Mouse (Mus musculus): Measurements from ENCODE around the gene Epha1. TPM values are rescaled to one million over a fixed set of nuclear protein-coding genes. Genes with fewer than 3 reads are reported as not detected.

The Epha1 gene
- polyA plus RNA-seq, 1 experiment from 2014 or later, result 8.2 TPM

DNA sequence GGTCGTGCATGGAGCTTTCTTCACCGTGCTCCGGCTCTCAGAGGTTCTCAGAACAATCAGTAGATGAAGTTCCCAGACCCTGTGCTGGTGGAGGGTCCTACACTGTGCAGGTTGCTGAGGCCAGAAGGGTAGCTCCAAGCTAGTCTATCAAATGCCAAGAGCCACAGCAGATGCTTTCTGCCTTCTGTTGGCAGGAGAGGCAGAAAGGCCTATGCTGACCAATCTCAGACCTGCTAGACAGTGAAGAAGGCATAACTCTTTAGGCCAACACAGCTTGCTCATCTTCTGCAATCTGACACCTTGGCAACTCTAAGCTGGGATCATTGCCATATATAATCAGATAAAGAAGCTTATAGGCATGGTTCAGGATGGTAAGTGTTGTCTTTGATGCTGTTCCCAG lies 42.9 kb downstream of the Epha1 start:
- H3K36me3 ChIP-seq (ENCODE audit: insufficient read depth, low read length), result no peaks in the 10 kb centered on the region
- H3K4me1 ChIP-seq (ENCODE audit: insufficient read depth, low read length), result 0 out of 2 replicates have a peak, but pooled peaks cover under 1% of the 10 kb centered on the region
- H3K27ac ChIP-seq (ENCODE audit: low read length), result no peak overlapping the region
- WGBS, result 72% methylated on average over 3 of the region's 3 CpGs
- no peaks in the 10 kb centered on the region for H3K9me3 ChIP-seq (ENCODE audit: low read length)
- H3K27me3 ChIP-seq (ENCODE audit: insufficient read depth, low read length), result 0 out of 2 replicates have a peak, but pooled peaks cover 6% of the 10 kb centered on the region
- no peak for ATAC-seq (ENCODE audit: low FRiP score, low TSS enrichment)
- H3K4me2 ChIP-seq (replicated peaks; ENCODE audit: low read depth, low read length), result no peak overlapping the region
- H3K9ac ChIP-seq (replicated peaks; ENCODE audit: low read length), result no peak overlapping the region
- no peak overlapping the region for H3K4me3 ChIP-seq (ENCODE audit: low read length)

DNA sequence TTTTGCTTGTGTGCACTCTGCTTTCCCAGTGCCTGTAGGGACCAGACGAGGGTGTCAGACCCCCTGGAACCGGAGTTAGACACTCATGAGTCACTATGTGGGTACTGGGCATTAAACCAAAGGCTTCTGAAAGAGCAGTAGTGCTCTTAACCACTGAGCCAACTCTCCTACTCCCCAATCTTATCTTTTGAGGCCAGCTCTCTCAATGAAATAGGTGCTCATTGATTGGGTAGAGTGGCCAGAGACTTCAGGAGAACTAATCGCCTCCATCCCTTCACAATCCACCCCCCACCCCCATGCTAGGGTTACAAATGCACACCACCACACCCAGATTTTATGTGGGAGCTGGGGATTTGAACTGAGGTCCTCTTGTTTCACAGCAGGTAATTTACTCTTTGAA lies 44.3 kb downstream of the Epha1 start:
- H3K9me3 ChIP-seq (ENCODE audit: low read length), result no peaks in the 10 kb centered on the region
- WGBS, result 72% methylated on average over 3 of the region's 3 CpGs
- no peak for ATAC-seq (ENCODE audit: low FRiP score, low TSS enrichment)
- H3K27ac ChIP-seq (ENCODE audit: low read length), result no peak overlapping the region
- no peak overlapping the region for H3K9ac ChIP-seq (replicated peaks; ENCODE audit: low read length)
- H3K4me1 ChIP-seq (ENCODE audit: insufficient read depth, low read length), result peaks cover 14% of the 10 kb centered on the region
- H3K27me3 ChIP-seq (ENCODE audit: insufficient read depth, low read length), result peaks cover 20% of the 10 kb centered on the region
- no peak overlapping the region for H3K4me2 ChIP-seq (replicated peaks; ENCODE audit: low read depth, low read length)
- H3K4me3 ChIP-seq (ENCODE audit: low read length), result no peak overlapping the region
- H3K36me3 ChIP-seq (ENCODE audit: insufficient read depth, low read length), result no peaks in the 10 kb centered on the region

DNA sequence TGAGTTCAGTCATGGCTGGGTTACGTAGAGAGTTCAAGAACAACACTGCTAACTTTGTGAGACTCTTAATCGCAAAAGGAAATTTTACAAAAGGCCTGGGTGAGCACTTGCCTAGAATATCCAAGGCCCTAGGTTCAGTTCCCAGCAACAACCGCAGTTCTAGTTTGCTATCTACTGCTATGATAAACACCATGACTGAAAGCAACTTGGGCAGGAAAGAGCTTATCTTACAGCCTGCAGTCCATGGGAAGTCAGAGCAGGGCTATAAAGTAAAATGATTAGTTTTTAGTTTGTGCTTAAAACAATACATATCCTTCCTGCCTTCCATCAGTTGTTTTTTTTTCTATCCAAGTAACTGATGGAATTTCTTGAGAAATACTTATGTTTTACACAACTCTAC lies 46.6 kb downstream of the Epha1 start:
- Histone ChIP-seq H3K9me3 (ENCODE audit: low read length) (no peaks in the 10 kb centered on the region), H3K4me3 (ENCODE audit: low read length) (no peak overlapping the region), H3K9ac (replicated peaks; ENCODE audit: low read length) (no peak overlapping the region), H3K27me3 (ENCODE audit: insufficient read depth, low read length) (peaks cover 42% of the 10 kb centered on the region), H3K4me2 (replicated peaks; ENCODE audit: low read depth, low read length) (no peak overlapping the region), H3K36me3 (ENCODE audit: insufficient read depth, low read length) (no peaks in the 10 kb centered on the region), H3K4me1 (ENCODE audit: insufficient read depth, low read length) (peaks cover 18% of the 10 kb centered on the region), H3K27ac (ENCODE audit: low read length) (no peak overlapping the region)
- WGBS, result 91% methylated on average over 3 of the region's 3 CpGs
- ATAC-seq (ENCODE audit: low FRiP score, low TSS enrichment), result no peak

DNA sequence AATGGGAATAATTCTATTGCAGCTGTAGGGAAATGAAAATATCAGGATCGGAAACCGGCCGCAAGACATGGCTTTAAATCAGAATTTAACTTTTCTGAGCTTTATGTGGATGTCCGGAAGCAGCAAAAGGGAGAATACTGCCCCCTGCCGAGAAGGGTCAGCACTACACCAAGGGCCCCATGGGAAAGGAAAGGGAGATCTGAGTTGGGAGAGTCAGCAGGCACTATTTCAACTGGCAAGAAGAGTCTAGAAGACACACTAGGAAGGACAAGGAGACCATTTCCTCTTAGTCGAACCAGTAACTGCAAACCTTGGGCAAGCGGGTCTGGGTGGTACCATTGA lies 47.8 kb downstream of the Epha1 start:
- no peak for ATAC-seq (ENCODE audit: low FRiP score, low TSS enrichment)
- peaks cover 18% of the 10 kb centered on the region for H3K4me1 ChIP-seq (ENCODE audit: insufficient read depth, low read length)
- peaks cover 48% of the 10 kb centered on the region for H3K27me3 ChIP-seq (ENCODE audit: insufficient read depth, low read length)
- H3K4me3 ChIP-seq (ENCODE audit: low read length), result peak overlapping the region; percentile 65
- WGBS, result 5% methylated on average over 7 of the region's 7 CpGs
- peak overlapping the region; percentile 60 for H3K9ac ChIP-seq (replicated peaks; ENCODE audit: low read length)
- no peak overlapping the region for H3K27ac ChIP-seq (ENCODE audit: low read length)
- no peaks in the 10 kb centered on the region for H3K9me3 ChIP-seq (ENCODE audit: low read length)
- H3K4me2 ChIP-seq (replicated peaks; ENCODE audit: low read depth, low read length), result peak overlapping the region; percentile 100
- no peaks in the 10 kb centered on the region for H3K36me3 ChIP-seq (ENCODE audit: insufficient read depth, low read length)

DNA sequence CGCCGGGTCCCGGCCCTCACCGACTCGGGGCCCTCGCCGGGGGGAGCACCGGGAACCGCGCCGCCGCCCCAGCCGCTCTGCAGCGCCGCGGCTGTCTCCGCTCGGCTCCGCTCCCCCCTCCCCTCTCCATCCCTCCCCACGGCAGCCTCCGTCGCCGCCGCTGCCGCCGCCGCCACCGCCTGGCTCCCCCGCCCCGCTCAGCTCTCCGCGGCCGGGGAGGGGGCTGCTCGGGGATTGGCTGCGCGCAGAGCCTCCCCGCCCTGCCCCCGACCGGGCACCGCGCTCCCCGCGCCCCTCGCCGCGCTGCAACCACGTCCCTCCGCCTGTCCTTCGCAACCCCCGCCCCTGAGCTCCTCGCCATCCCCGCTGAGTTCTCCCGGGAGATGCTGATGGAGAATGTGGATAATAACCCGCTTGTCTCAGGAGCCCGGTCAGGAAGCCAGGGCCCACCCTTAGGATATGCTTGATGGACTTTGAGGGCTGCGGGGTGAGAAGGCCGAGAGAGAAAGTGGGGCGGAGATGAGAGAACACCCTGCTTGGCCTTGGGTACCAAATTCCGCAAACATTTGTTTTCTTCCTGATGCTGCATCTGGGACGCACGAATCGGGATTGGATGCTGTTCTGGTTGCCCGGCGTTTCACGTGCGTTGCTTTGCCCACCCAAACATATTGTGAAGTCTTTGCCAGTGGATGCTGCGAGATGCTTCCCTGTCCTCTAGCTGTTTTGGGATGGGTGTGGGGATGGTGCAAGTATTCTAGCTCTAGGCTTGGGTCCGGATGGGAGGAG lies 48.4 kb downstream of the Epha1 start, which contains the start of gene Fam131b:
TSS of gene Fam131b (minus strand) at position 162 of the 786 bp plus-strand sequence.
- peak within 1 kb of the TSS; percentile 60 for H3K9ac ChIP-seq (replicated peaks; ENCODE audit: low read length)
- H3K4me1 ChIP-seq (ENCODE audit: insufficient read depth, low read length), result peaks cover 18% of the 10 kb centered on the region
- H3K9me3 ChIP-seq (ENCODE audit: low read length), result no peaks in the 10 kb centered on the region
- no peak within 1 kb of the TSS for H3K27ac ChIP-seq (ENCODE audit: low read length)
- H3K4me3 ChIP-seq (ENCODE audit: low read length), result peak within 1 kb of the TSS; percentile 65
- WGBS, result 0% methylated on average over 38 of the region's 68 CpGs
- H3K27me3 ChIP-seq (ENCODE audit: insufficient read depth, low read length), result peaks cover 48% of the 10 kb centered on the region
- peak; percentile 78 for ATAC-seq (ENCODE audit: low FRiP score, low TSS enrichment)
- peak within 1 kb of the TSS; percentile 100 for H3K4me2 ChIP-seq (replicated peaks; ENCODE audit: low read depth, low read length)
- no peaks in the 10 kb centered on the region for H3K36me3 ChIP-seq (ENCODE audit: insufficient read depth, low read length)

DNA sequence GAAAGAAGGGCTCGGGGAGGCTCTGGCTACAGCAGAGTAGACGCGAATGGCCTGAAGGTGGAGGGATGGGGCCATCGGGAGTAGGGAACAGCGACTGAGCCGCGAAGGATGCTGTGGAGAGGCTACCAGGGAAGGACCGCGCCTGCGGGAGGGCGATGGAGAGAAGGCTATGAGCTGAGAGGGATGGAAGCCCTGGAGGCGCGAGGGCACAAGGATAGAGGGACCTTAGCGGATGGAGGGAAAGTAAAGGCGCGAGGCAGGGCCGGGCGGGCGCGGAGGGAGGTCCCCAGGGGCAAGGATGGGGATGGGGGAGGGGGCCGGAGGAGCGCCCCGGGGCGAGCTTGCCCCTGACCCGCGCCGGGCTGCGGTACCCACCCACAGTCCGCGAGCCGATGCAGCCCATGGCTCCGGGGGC lies 49.0 kb downstream of the Epha1 start:
- no peak overlapping the region for H3K27ac ChIP-seq (ENCODE audit: low read length)
- H3K27me3 ChIP-seq (ENCODE audit: insufficient read depth, low read length), result peaks cover 48% of the 10 kb centered on the region
- H3K4me1 ChIP-seq (ENCODE audit: insufficient read depth, low read length), result peaks cover 18% of the 10 kb centered on the region
- H3K4me3 ChIP-seq (ENCODE audit: low read length), result peak overlapping the region; percentile 65
- H3K9ac ChIP-seq (replicated peaks; ENCODE audit: low read length), result peak overlapping the region; percentile 60
- no peaks in the 10 kb centered on the region for H3K9me3 ChIP-seq (ENCODE audit: low read length)
- H3K4me2 ChIP-seq (replicated peaks; ENCODE audit: low read depth, low read length), result peak overlapping the region; percentile 100
- ATAC-seq (ENCODE audit: low FRiP score, low TSS enrichment), result peak; percentile 73
- 2% methylated on average over 13 of the region's 32 CpGs for WGBS
- H3K36me3 ChIP-seq (ENCODE audit: insufficient read depth, low read length), result no peaks in the 10 kb centered on the region

DNA sequence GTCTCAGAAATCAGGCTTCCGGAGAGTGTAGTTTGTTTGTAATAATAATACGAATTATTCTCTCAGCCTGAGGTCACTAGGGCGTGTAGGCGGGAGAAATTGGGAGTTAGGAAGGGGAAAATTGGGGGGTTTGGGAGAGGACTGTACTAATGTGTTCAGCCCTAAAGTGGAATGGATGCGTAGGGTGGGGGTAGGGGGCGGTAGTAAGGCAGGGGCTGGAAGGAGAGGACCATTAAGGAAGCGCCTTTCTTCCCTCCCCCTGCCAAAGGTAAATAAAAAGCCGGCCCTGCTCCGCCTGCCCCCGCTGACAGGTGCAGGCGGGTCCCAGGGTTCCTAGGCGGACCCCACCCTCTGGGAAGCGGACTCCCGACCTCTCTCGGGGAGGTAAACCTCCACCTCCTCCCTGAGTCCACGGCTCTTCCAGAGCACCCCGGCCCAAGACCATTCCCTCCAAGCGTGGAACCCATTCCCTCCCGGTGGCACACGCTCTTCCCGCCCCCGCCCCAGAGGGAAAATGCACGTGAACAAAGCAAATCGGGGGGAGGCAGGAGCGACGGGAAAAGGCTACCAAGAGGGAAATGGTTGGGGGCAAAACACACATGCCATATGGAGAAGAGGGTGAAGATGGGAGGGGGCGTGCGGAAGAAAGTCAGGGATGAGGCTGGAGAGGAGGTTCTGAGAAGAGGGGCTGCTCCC lies 49.5 kb downstream of the Epha1 start:
- Histone ChIP-seq H3K27me3 (ENCODE audit: insufficient read depth, low read length) (peaks cover 48% of the 10 kb centered on the region), H3K4me3 (ENCODE audit: low read length) (peak overlapping the region; percentile 65), H3K9me3 (ENCODE audit: low read length) (no peaks in the 10 kb centered on the region), H3K9ac (replicated peaks; ENCODE audit: low read length) (0 out of 2 replicates have a peak overlapping the region, but pooled peaks have one; percentile 60), H3K4me1 (ENCODE audit: insufficient read depth, low read length) (peaks cover 18% of the 10 kb centered on the region), H3K4me2 (replicated peaks; ENCODE audit: low read depth, low read length) (peak overlapping the region; percentile 100), H3K36me3 (ENCODE audit: insufficient read depth, low read length) (no peaks in the 10 kb centered on the region), H3K27ac (ENCODE audit: low read length) (no peak overlapping the region)
- peak; percentile 28; the same call in 1 of the 2 replicates for ATAC-seq (ENCODE audit: low FRiP score, low TSS enrichment)
- 1% methylated on average over 28 of the region's 28 CpGs for WGBS

DNA sequence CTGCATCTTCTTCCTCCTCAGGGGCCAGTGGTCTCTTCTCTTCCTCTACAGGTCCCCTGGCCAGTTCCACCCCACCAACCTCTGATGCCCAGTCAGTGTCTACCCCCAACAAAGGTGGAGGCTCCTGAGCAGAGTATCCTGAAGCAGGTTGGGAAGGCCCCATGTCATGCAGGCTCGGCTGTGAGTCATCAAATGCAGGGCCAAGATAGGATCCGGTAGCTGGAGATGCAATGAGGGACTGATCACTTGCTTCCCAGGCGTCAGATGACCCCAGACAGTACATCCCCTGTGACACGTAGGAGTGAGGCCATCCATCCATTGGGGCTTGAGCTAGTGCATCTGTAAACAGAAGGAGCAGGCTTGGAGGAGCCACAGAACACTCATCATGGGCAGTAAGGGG lies 54.8 kb downstream of the Epha1 start:
- H3K4me2 ChIP-seq (replicated peaks; ENCODE audit: low read depth, low read length), result no peak overlapping the region
- WGBS, result 69% methylated on average over 4 of the region's 4 CpGs
- no peak for ATAC-seq (ENCODE audit: low FRiP score, low TSS enrichment)

DNA sequence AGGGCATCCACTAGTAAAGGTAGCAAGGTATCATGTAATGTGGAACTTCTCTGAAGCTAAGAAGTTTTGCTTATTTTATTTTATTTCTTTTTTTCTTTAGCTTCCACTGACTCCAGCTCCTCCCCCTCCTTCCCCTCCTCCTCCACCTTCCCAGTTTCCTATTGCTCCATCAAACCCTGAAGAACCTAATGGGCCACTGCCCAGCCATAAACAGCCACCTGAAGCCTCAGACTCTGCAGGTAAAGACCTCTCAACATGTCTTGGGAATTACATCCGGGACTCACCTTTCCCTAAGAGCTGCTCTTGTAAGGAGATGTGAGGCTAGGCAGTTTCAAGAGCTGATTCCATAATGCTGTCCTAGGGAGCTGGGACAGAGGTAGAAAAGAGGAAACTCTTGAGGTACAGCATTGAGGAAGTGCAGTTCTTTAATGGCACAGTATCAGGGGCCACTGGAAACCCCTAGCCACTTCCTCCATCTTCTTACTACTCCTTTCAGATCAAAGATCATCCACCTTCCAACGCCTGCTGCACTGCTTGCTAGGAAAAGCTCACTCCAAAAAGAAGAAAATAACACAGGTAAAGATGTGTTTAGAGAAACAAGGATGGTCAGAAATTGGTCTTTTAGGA lies 62.5 kb downstream of the Epha1 start:
- 0 out of 2 replicates have a peak, but pooled peaks have one; percentile 15 for ATAC-seq (ENCODE audit: low FRiP score, low TSS enrichment)
- H3K9me3 ChIP-seq (ENCODE audit: low read length), result no peaks in the 10 kb centered on the region
- H3K27ac ChIP-seq (ENCODE audit: low read length), result no peak overlapping the region
- no peak overlapping the region for H3K4me3 ChIP-seq (ENCODE audit: low read length)
- H3K36me3 ChIP-seq (ENCODE audit: insufficient read depth, low read length), result no peaks in the 10 kb centered on the region
- 84% methylated on average over 2 of the region's 2 CpGs for WGBS
- H3K4me1 ChIP-seq (ENCODE audit: insufficient read depth, low read length), result no peaks in the 10 kb centered on the region
- no peaks in the 10 kb centered on the region for H3K27me3 ChIP-seq (ENCODE audit: insufficient read depth, low read length)
- no peak overlapping the region for H3K4me2 ChIP-seq (replicated peaks; ENCODE audit: low read depth, low read length)
- H3K9ac ChIP-seq (replicated peaks; ENCODE audit: low read length), result no peak overlapping the region

More for the DNA sequence above, 54.8 kb downstream of the Epha1 start:
- no peaks in the 10 kb centered on the region for H3K36me3 ChIP-seq (ENCODE audit: insufficient read depth, low read length)
- H3K27me3 ChIP-seq (ENCODE audit: insufficient read depth, low read length), result peaks cover 23% of the 10 kb centered on the region
- H3K9me3 ChIP-seq (ENCODE audit: low read length), result no peaks in the 10 kb centered on the region
- H3K9ac ChIP-seq (replicated peaks; ENCODE audit: low read length), result no peak overlapping the region
- H3K4me1 ChIP-seq (ENCODE audit: insufficient read depth, low read length), result no peaks in the 10 kb centered on the region; the same call in 1 of the 2 replicates
- no peak overlapping the region for H3K4me3 ChIP-seq (ENCODE audit: low read length)
- H3K27ac ChIP-seq (ENCODE audit: low read length), result no peak overlapping the region
